Mouse (Mus musculus): ENCODE results near the gene Gng2.

Gng2 gene

GRCm38 (mm10) chr14:19976421-19977270 is 781 bp downstream of the Gng2 start:
- peak; percentile 78 to 83 for DNase-seq

- DNase-seq: peak; percentile 30 to 51
Observed at GRCm38 (mm10) chr14:19974978-19975493, 2.4 kb downstream of the Gng2 start.

- DNase-seq: peak in 1 of 2 experiments; percentile 19
Observed at GRCm38 (mm10) chr14:19974429-19974828, 3.0 kb downstream of the Gng2 start.

- DNase-seq: no peak
Observed at GRCm38 (mm10) chr14:19972316-19973029, 5.0 kb downstream of the Gng2 start.

- no peak for DNase-seq
Observed at GRCm38 (mm10) chr14:19970845-19971244, 6.6 kb downstream of the Gng2 start.

- DNase-seq: no peak
Observed at GRCm38 (mm10) chr14:19970106-19970785, 7.2 kb downstream of the Gng2 start.

GRCm38 (mm10) chr14:19969566-19969965 is 7.9 kb downstream of the Gng2 start:
- DNase-seq: no peak

GRCm38 (mm10) chr14:19969011-19969521 is 8.4 kb downstream of the Gng2 start:
- no peak for DNase-seq

- DNase-seq: no peak
Observed at GRCm38 (mm10) chr14:19968321-19969010, 9.0 kb downstream of the Gng2 start.

GRCm38 (mm10) chr14:19967482-19967881 is 9.9 kb downstream of the Gng2 start:
- DNase-seq: no peak

- DNase-seq: no peak
Observed at GRCm38 (mm10) chr14:19963961-19964505, 13.4 kb downstream of the Gng2 start.

GRCm38 (mm10) chr14:19961924-19962915 is 15.2 kb downstream of the Gng2 start:
- no peak for DNase-seq

GRCm38 (mm10) chr14:19959860-19960259 is 17.6 kb downstream of the Gng2 start:
- no peak for DNase-seq

GRCm38 (mm10) chr14:19955077-19955476 is 22.4 kb downstream of the Gng2 start:
- no peak for DNase-seq

GRCm38 (mm10) chr14:19950812-19951211 is 26.6 kb downstream of the Gng2 start:
- DNase-seq: no peak

GRCm38 (mm10) chr14:19949475-19949874 is 28.0 kb downstream of the Gng2 start:
- no peak for DNase-seq

- DNase-seq: no peak
Observed at GRCm38 (mm10) chr14:19946221-19946620, 31.2 kb downstream of the Gng2 start.

GRCm38 (mm10) chr14:19942732-19943131 is 34.7 kb downstream of the Gng2 start:
- no peak for DNase-seq

GRCm38 (mm10) chr14:19942329-19942728 is 35.1 kb downstream of the Gng2 start:
- DNase-seq: no peak

GRCm38 (mm10) chr14:19940066-19940465 is 37.4 kb downstream of the Gng2 start:
- DNase-seq: no peak

- DNase-seq: no peak
Observed at GRCm38 (mm10) chr14:19938545-19938944, 38.9 kb downstream of the Gng2 start.

All from cerebellum, adult 18-20 months (tissue).